Mouse (Mus musculus): Measurements from ENCODE around the gene Abtb1.

Abtb1 gene

DNA sequence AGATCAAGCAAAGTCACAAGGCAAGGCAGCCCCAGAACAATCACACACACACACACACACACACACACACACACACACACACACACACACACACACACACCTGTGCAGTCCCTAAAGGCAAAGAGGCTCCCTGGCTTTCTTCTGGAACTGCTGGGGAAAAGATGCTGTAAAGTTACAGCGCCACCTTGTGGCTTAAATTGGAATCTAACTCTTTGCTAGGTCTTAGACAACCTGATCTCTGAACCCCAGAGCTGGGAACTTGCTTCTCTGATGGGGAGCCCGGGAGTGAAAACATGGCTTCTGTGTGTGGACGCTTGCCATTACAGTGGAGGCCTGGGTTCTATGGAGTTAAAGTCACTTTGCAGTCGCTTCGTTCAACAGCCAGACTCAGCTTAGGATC lies 13.9 kb upstream of the Abtb1 start:
- peak; percentile 44 to 63 for DNase-seq (ENCODE audit: low read depth in 2 of 2, low spot score in 2 of 2)

DNA sequence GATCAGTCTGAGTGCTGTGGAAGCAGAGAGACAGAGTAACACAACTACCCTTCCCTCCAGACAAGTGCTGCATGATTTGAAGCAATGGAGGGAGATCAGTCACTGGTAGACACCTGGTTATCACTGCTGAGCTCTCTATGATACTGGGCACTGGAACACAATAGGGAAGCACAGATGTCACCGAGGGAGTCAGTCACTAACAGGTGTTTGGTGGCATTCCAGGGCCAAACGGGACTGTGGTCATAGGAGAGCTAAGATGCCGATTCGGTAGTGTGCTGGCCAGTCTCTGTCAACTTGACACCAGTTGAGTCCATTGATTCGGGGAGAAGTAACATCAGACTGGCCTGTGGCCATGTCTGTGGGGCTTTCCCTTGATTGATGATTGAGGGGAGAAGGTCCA lies 12.7 kb upstream of the Abtb1 start:
- no peak for DNase-seq (ENCODE audit: low read depth in 2 of 2, low spot score in 2 of 2)

DNA sequence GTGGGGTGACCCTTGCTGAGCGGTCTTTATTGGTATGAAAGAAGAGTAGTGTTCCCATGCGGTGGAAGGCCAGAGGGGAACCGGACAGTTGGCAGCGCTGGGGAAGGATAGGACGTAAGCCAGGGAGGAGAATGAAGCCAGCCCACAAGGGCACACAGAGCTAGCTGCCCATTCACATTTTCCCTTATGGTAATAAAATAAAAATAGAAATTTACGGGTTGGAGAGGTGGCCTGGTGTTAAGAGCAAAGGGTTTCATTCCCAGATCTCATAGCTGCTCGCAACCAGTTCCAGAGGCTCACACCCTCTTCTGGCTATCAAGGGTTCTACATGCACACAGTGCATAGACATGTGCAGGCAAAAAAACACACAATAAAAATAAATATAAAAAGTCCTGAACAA lies 8.2 kb upstream of the Abtb1 start:
- no peak for DNase-seq (ENCODE audit: low read depth in 2 of 2, low spot score in 2 of 2)

DNA sequence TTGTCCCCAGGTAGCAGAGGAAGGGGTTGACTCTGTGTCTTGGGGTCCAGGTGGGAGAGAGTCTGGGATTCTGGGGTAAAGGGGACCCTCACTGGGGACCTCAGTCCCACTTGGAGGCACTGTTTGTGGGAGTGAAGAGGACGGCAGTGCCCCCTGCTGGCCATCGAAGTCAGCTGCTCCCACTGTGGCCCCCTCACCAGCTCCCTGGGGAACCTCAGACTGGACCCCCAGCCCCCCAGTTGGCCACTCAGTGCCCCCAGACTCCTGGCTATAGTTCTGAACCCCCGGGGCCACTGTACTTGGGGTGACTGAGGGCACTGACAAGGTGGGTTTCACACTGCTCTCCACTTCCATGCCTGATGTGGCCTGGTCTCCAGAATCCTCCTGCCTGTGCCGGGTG lies 7.5 kb upstream of the Abtb1 start:
- DNase-seq (ENCODE audit: low read depth in 2 of 2, low spot score in 2 of 2), result no peak

DNA sequence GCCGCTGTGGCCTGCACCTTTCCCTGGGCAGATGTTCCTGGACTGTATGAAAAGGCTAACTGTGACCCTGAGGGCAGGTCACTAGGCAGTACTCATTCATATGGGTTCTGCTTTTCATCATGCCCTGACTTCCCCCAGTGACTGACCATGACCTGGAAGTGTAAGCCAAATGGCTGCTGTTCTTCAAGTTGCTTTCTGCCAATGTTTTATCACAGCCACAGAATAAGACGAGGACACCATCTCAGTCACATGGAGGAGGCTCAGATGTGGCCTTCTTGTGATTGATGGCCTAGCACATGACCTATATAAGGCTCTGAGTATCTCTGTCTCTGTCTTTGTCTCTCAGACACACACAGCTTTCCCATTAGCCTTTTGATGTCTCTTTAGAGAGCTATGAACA lies 5.8 kb upstream of the Abtb1 start:
- no peak for DNase-seq (ENCODE audit: low read depth in 2 of 2, low spot score in 2 of 2)

DNA sequence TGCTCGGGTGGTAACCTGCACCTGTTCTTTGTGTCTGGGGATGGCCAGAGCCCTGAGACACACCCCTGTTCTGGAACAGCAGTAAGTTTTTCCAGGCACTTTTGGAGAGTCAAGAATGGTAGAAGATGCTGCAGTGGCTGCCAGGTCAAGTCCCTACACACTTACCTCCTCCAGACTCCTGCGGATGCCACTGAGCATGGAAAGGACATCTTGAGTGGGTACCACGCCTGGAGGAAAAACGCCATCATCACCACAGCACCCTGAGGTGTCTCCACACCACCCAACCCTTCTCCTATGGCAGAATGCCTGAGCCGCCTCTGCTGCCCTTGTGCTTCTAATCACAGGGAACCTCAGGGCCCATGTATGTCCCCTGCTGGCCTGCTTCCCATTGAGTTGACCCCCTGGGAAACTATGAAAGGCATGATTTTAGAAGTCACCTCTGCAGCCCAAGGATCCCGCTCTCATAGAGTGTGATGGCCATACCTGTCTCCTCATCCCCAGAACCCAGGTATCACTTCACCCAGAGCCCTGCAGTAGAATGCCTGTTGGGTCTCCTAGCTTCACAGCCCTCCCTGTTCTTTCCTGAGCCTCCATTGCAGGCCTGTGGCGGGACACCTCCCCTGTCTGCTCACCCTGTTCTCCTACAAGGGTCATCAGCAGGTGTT lies 3.2 kb upstream of the Abtb1 start:
- DNase-seq (ENCODE audit: low read depth in 2 of 2, low spot score in 2 of 2), result no peak

DNA sequence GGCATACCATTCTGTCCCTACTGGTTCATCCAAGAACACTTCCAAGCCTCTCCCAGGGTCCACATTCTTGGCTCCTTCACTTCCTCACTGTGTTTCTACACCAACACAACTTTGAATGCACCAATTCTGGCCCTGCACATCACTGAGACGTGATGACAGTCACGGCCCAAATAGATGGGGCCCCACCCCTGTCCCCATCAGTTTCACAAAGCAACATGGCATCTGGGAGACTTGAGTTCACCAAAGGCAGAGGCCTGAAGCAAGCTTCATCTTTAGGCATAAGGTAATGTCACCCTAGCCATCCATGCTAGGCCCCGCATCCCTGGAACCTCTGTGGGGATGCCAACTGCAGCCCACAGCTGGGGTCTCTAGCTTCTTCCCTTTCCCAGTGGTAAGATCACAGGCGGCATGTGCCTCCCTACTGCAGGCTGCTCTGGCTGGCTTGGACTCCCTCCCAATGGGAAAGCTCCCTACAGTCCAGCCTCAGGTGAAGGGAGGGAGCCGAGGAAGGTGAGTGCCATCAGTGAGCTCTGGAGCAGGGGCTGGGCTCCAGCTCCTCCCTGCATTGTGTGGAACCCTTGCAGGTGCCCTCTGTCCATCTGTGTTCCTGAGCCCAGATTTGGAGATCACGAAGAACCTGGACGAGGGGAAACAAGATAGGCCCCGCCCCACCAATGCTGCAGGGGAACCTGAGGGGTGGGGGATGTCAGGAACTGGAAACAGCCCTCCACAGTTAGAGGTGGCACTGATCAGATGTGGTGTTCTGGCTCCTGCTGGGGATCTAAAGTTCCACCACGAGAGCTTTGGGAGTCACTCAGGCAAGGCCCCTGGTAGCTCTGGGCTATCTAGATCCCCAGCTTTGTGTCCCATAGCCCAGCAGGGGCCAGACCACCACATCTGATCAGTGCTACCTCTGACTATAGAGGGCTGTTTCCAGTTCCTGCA lies 2.3 kb upstream of the Abtb1 start:
- DNase-seq (ENCODE audit: low read depth in 2 of 2, low spot score in 2 of 2), result no peak

DNA sequence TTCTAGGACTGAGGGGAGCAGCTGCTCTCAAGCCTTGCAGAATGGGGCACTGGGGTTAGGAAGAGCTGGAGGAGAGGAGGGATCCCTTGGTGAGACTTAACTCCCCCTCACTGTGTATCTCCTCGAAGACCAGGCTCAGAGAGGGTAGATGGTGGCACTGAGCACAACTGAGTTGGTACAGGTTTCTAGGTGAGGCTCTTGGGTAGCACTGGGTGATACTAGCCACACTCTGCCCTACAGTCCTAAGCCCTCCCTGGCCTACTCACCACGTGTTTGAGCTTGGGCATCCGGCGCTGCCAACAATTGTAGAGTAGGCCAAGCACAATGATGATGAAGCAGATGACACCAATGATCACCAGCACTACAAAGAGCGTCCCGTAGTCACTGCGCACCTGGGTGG lies 1.5 kb upstream of the Abtb1 start:
- DNase-seq (ENCODE audit: low read depth in 2 of 2, low spot score in 2 of 2), result no peak

DNA sequence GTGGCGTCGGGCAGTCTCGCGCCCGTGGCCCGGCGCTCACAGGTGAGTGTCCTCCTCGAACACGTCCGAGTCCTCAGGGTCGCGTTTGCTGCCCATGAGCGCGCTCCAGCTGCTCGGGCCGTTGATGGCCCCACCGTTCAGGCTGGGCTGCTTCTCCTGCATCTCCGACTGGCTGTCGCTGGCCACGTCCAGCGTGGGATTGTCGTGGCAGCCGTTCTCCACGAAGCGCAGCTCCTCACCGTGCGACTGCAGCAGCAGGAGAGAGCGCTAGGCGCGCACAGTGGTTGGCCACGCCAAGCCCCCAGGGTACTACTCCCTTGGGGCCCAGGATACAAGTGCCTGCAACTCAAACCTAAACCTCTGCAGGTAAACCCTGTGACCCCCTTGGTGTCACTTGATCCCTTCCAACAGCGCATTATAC lies 957 bp upstream of the Abtb1 start:
- peak in 1 of 2 experiments; percentile 27 for DNase-seq (ENCODE audit: low read depth in 2 of 2, low spot score in 2 of 2)

DNA sequence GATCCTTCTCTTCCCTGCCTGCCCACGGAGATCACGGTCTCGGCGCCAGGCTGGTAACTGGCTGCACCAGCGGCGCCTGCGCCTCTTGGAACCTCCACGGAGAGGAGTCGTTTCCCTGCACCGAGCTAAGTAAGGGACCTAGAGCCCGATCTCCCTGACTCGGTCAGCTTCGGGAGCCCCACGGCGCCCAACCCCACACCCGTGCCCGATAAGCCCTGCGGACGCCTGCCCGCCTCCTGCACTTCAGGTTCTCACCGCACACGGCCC lies 337 bp downstream of the Abtb1 start:
- DNase-seq (ENCODE audit: low read depth in 2 of 2, low spot score in 2 of 2), result no peak

DNA sequence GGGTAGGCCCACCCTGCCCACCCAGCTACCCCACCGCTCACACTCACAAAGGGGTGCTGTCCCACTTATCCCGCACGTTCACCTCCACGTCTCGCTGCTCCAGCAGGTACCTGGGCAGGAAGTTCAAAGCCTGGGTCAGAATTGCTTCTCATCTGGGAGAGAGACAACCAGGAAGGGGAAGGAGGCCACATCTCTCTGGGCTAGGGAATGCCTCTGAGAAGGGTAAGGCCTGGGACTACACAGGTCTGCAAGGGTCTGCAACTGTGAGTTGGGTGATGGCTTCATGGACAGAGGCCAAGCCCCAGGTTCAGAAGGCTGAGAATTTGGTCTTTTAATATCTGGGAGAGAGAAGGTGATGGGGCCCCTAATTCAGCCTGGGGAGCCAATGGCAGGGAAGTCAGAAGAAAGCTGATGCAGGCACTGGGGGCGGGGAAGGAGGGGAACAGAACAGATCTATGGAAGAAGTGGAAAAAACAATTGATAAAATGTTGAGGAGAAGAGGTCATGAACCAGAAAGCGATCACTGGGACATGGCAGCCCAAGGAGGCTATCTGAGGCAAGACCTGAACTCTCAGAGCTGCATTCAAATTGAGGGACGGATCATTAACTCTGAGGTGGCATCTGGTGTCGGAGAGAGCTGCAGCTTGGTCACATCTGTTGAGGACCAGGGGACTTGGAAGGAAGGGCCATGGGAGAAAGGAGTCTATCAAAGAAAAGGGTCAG lies 832 bp downstream of the Abtb1 start:
- no peak for DNase-seq (ENCODE audit: low read depth in 2 of 2, low spot score in 2 of 2)

DNA sequence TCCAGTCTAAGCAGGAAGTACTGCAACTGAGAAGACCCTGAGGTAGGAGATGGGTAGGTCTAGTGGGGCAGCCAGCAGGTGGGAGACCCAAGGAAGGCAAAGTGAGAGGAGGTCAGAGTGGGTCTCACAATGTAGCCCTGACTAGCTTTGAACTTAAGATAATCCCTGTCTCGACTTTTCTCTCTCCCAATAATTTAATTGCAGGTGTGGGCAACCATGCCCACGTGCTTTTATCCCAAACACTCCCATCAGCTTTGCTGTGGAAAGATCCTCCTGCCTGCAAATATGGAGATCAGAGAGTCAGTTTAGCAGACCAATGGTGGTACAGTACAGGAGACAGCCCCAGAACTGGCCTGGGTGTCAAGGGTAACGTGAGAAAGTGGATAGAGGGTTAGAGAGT lies 1.6 kb downstream of the Abtb1 start:
- no peak for DNase-seq (ENCODE audit: low read depth in 2 of 2, low spot score in 2 of 2)

DNA sequence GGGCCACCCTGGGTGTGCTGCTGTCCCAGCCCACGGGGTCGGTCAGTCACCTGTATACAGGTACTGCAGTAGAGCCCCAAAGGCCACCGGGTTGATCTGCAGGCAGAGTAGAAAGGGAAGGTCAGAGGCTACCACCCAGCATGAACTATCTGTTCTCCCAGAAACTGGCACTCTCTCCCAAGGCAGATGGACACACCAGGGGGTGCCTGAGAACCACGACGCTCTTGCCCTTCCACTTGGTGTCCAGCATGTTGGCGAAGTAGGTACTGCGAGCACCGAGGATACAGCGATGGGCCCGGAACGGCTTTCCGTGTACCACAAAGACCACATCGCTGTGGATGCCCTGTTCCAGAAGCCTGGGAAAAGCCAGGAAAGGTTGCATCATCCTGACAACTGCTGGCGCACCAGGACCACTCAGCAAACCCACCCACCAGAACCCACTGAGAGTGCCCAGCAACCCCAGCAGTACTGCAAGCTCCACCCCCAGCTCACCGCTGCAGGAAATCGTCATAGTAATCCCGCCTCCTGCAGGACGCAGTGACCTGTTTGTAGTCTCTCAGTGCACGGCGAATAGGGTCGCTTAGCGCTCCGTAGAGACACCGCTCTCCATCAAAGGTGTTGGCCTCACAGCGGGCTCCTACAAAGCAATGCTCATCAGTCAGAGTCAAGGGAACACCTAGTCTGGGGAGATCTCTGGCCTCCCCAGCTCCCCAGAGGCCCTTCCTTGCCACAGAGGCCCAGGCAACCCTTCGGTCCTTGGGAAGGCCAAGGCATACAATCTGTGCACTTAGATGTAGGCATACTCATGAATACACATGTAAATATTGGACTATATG lies 2.4 kb downstream of the Abtb1 start:
- DNase-seq (ENCODE audit: low read depth in 2 of 2, low spot score in 2 of 2), result no peak

DNA sequence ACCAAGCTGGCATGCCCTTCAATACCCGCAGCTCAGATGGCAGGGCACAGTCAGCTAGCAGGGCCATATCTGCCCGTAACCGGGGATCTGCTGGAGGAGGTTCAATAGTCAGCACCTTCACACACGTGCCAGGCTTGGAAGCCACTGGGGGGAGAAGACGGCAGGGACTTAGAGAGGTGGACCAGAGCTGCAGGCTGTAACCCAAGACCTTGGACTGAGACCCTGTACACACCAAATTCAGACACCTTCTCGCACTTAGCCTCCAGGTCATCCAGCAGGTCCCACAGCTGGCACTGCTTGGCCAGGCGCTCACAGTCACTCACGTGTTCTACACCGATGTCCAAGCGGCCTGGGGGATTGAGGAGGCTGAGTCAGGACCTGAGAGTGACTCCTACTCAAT lies 3.2 kb downstream of the Abtb1 start:
- no peak for DNase-seq (ENCODE audit: low read depth in 2 of 2, low spot score in 2 of 2)

DNA sequence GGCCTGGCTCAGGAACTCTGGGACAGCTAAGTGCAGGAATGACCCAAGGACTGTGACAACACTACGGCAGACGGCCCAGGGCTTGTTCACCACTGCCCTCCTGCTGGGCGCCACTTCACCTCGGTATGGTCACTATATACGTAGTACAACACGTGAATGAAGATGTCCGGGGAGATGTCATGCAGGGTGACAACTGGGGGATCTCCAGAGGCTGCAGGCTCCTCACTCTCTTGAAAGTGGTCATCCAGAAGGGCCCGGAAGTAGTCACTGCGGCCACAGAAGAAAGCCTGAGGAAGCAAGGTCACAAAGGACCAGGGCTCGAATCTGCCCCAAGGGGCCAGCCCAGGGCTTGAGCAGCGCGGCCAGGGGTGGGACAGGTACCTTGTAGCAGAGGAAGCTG lies 3.8 kb downstream of the Abtb1 start:
- DNase-seq (ENCODE audit: low read depth in 2 of 2, low spot score in 2 of 2), result no peak

DNA sequence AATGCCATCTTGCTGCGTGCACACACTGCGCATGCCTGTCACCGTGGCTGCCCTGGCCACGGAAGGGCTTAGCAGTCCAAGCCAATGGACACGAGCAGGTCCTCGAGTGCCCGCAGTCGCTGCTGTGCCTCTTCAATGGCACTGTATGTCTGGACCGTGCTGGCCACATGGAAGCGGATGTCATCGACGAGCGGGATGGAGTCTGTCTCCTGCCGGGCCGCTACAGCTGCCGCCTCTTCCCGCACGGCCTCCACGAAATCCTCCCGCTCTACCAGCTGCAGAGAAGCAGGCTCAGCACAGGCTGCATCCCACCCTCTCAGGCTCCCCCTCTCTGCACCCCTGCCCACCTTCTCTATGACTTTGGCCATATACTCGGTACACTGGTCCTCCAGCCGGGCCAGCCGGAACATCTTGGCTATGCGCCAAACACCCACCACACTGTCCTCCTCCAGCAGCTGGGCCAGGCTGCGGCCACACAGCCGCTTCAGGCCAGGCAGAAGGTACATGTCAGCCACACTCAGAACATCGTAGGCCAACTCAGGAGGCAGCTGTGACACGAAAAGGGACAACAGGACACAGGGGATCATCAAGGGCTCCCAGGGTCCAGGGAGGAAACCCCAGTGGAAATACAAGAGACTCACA lies 5.5 kb downstream of the Abtb1 start:
- DNase-seq (ENCODE audit: low read depth in 2 of 2, low spot score in 2 of 2), result no peak

DNA sequence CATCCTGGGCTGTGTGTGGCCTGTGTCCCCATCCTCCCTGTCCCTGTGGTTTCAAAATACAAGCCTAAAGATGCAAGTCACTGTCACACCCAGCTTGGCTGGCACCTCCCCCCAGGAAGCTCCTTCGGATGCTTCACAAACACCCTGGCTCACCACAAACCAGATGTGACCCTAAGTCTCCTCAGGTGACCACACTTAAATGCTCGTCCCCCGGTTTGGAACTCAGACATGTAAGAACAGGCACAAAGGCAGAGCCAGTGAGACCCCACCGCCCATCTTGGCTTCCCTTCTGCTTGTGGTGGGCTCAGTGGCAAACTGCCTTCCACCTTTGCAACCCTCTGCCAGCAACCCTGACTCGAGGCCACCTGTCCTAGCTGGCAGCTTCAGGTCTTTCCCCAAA lies 6.7 kb downstream of the Abtb1 start:
- DNase-seq (ENCODE audit: low read depth in 2 of 2, low spot score in 2 of 2), result no peak

DNA sequence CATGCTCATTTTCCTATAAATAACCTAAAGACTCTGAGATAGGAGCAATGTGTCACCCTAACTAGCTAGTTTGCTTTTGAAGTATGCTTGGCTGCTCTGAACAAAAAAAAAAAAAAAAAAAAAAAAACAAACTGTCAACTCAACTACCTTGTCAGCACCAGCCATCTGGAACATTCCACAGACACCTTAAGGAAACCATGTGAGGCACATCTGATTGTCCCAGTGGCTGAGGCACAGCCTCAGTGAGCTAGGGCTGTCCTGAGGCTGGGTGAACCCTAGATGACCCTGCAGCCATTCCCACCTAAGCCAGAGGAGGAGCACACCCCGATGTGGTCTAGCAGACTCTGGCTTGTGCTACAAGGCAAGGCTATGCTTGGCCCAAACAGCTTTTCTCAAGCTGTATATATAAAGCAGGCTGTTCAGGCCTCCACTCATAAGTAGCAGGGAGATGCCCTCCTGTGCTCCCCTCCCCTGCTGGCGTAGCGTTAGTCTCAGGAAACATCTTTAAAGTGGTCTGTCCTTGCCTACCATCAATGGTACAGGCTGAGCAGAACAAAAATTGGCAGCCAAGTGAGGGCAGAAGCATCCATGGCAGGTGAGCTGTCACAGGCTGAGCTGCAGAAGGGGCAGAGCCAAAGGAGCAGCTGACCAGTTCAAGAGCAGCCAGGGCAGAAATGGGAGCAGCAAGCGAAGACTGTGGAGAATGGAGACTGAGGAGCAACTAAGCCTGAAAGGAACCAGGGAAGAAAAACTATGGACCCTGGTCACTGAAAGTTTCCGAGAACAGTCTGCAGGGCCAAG lies 8.2 kb downstream of the Abtb1 start:
- DNase-seq (ENCODE audit: low read depth in 2 of 2, low spot score in 2 of 2), result no peak

DNA sequence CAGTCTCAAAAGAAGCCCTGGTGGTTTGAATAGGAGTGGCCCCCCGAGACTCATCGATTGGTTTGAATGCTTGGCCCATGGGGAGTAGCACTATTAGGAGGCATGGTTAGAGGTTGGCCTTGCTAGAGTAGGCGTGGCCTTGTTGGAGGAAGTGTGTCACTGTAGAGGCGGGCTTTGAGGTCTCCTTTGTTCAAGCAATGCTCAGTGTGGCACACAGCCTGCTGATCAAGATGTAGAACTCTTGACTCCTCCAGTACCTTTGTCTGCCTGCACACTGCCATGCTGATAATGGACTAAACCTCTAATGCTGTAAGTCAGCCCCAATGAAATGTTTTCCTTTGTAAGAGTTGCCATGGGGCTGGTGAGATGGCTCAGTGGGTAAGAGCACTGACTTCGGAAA lies 9.1 kb downstream of the Abtb1 start:
- DNase-seq (ENCODE audit: low read depth in 2 of 2, low spot score in 2 of 2), result no peak

DNA sequence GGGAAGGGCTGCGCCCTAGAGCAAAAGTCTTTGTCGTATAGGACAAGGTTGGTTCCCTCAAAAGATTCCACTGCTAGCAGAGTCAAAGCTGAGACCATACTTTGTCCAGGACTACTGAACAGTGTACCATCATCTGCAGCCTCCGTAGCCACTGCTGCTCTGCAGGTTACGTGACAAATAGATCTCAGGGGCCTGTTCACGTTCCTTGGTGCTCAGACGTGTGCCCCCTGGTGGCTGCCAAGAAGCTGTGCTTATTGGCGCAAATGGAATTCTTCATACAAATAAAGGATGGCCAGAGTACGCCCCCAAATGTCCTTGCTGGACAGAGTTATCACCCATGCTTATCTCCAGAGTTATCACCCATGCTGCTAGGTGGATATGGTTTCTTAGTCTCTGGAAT lies 10.3 kb downstream of the Abtb1 start:
- peak in 1 of 2 experiments; percentile 23 for DNase-seq (ENCODE audit: low read depth in 2 of 2, low spot score in 2 of 2)
